Mouse (Mus musculus): ENCODE measurements around the gene Apba2. TPM values are rescaled to one million over a fixed set of nuclear protein-coding genes. Genes with fewer than 3 reads are reported as not detected.

Apba2 gene
- total and polyA plus RNA-seq, 2 experiments from 2014 or later: 0.42 TPM; not detected in 1

DNA sequence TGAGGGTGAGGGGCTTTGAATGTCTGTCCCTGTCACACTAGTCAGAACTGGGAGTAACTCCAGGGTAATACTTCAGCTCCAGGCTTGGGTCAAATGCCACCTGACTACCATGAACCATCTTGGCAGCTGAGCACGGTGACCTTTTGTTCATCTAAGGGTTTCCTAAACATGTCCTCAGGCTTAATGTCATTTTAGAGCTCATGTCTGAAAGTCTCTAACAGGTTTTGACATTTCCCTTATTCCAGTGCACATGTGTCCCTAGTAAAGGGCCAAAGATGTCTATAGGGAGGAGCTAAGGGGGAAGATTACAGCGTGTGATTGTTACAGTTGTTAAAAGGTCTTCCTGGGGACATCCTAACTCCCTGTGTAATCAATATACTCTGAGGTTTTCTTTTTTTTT, 43.7 kb upstream of the Apba2 start:
- TF ChIP-seq EP300 (IDR thresholded peaks at IDR 0.05; ENCODE audit: low read depth): no peak
- no peak for TF ChIP-seq CTCF (IDR thresholded peaks at IDR 0.05; ENCODE audit: low read depth)
- Histone ChIP-seq H3K27ac (ENCODE audit: low read depth) (no peak overlapping the region), H3K27me3 (ENCODE audit: control insufficient read depth, insufficient read depth, low read length) (no peaks in the 10 kb centered on the region), H3K4me3 (ENCODE audit: low read depth, low read length) (no peak overlapping the region), H3K4me1 (ENCODE audit: control insufficient read depth, insufficient read depth) (no peaks in the 10 kb centered on the region), H3K9ac (replicated peaks; ENCODE audit: low read depth, low read length) (no peak overlapping the region), H3K36me3 (replicated peaks; ENCODE audit: control insufficient read depth, insufficient read depth, low read length) (no peaks in the 10 kb centered on the region), H3K4me2 (ENCODE audit: low read depth, low read length) (no peak overlapping the region), H3K9me3 (replicated peaks; ENCODE audit: control insufficient read depth, low read length) (no peaks in the 10 kb centered on the region)
- 81% methylated on average over 2 of the region's 2 CpGs for WGBS
- DNase-seq (ENCODE audit: low spot score) (no peak), ATAC-seq (ENCODE audit: insufficient read depth, low read depth) (no peak)

DNA sequence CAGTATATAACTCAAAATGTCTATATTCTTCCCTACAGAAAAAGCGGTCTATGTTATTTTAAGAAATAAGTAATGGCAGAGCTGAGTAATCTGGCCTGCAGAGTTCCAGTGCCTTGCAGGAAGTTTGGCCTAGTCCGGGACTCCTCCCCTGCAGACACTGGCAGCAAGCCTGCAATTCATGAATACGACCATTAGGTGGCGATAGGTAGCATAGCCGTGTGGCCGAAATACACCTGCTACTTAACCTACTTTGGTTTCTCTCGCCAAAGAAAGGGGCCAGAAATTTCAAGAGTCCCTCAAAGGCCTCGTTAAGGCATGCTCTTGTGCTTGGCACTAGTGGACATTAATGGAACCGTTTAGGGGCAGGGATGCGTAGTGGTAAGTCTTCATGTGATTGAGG, 4.1 kb upstream of the Apba2 start:
- Histone ChIP-seq H3K27me3 (ENCODE audit: control insufficient read depth, insufficient read depth, low read length) (peaks cover 21% of the 10 kb centered on the region), H3K36me3 (replicated peaks; ENCODE audit: control insufficient read depth, insufficient read depth, low read length) (no peaks in the 10 kb centered on the region), H3K27ac (ENCODE audit: low read depth) (no peak overlapping the region), H3K4me1 (ENCODE audit: control insufficient read depth, insufficient read depth) (no peaks in the 10 kb centered on the region), H3K4me2 (ENCODE audit: low read depth, low read length) (no peak overlapping the region), H3K9me3 (replicated peaks; ENCODE audit: control insufficient read depth, low read length) (no peaks in the 10 kb centered on the region), H3K9ac (replicated peaks; ENCODE audit: low read depth, low read length) (no peak overlapping the region), H3K4me3 (ENCODE audit: low read depth, low read length) (no peak overlapping the region)
- 34% methylated on average over 10 of the region's 10 CpGs for WGBS
- DNase-seq (ENCODE audit: low spot score): no peak
- no peak for TF ChIP-seq CTCF (IDR thresholded peaks at IDR 0.05; ENCODE audit: low read depth)
- TF ChIP-seq EP300 (IDR thresholded peaks at IDR 0.05; ENCODE audit: low read depth): no peak
- no peak for ATAC-seq (ENCODE audit: insufficient read depth, low read depth)

GRCm38 (mm10) chr7:64502271-64503180, 1.0 kb downstream of the Apba2 start:
- peak overlapping the region; percentile 51 for H3K4me2 ChIP-seq (ENCODE audit: low read depth, low read length)
- H3K4me3 ChIP-seq (ENCODE audit: low read depth, low read length): peak overlapping the region; percentile 40
- H3K27ac ChIP-seq (ENCODE audit: low read depth): no peak overlapping the region
- H3K36me3 ChIP-seq (replicated peaks; ENCODE audit: control insufficient read depth, insufficient read depth, low read length): no peaks in the 10 kb centered on the region
- no peak for DNase-seq (ENCODE audit: low spot score)
- H3K9me3 ChIP-seq (replicated peaks; ENCODE audit: control insufficient read depth, low read length): no peaks in the 10 kb centered on the region
- no peak for ATAC-seq (ENCODE audit: insufficient read depth, low read depth)
- peaks cover 36% of the 10 kb centered on the region for H3K27me3 ChIP-seq (ENCODE audit: control insufficient read depth, insufficient read depth, low read length)
- TF ChIP-seq EP300 (IDR thresholded peaks at IDR 0.05; ENCODE audit: low read depth) (no peak), CTCF (IDR thresholded peaks at IDR 0.05; ENCODE audit: low read depth) (no peak)
- 1% methylated on average over 43 of the region's 47 CpGs for WGBS
- H3K4me1 ChIP-seq (ENCODE audit: control insufficient read depth, insufficient read depth): no peaks in the 10 kb centered on the region
- H3K9ac ChIP-seq (replicated peaks; ENCODE audit: low read depth, low read length): no peak overlapping the region

- DNase-seq (ENCODE audit: low spot score) (no peak), ATAC-seq (ENCODE audit: insufficient read depth, low read depth) (no peak)
- Histone ChIP-seq H3K9me3 (replicated peaks; ENCODE audit: control insufficient read depth, low read length) (no peaks in the 10 kb centered on the region), H3K27ac (ENCODE audit: low read depth) (no peak overlapping the region), H3K36me3 (replicated peaks; ENCODE audit: control insufficient read depth, insufficient read depth, low read length) (no peaks in the 10 kb centered on the region), H3K9ac (replicated peaks; ENCODE audit: low read depth, low read length) (no peak overlapping the region), H3K27me3 (ENCODE audit: control insufficient read depth, insufficient read depth, low read length) (peaks cover 36% of the 10 kb centered on the region), H3K4me2 (ENCODE audit: low read depth, low read length) (no peak overlapping the region), H3K4me1 (ENCODE audit: control insufficient read depth, insufficient read depth) (no peaks in the 10 kb centered on the region), H3K4me3 (ENCODE audit: low read depth, low read length) (no peak overlapping the region)
- TF ChIP-seq EP300 (IDR thresholded peaks at IDR 0.05; ENCODE audit: low read depth) (no peak), CTCF (IDR thresholded peaks at IDR 0.05; ENCODE audit: low read depth) (no peak)
- WGBS: 49% methylated on average over 6 of the region's 6 CpGs
Observed at GRCm38 (mm10) chr7:64503641-64504040, 2.1 kb downstream of the Apba2 start.

GRCm38 (mm10) chr7:64504691-64505231, 3.3 kb downstream of the Apba2 start:
- DNase-seq (ENCODE audit: low spot score) (no peak), ATAC-seq (ENCODE audit: insufficient read depth, low read depth) (no peak)
- no peak overlapping the region for H3K9ac ChIP-seq (replicated peaks; ENCODE audit: low read depth, low read length)
- no peak overlapping the region for H3K4me2 ChIP-seq (ENCODE audit: low read depth, low read length)
- no peaks in the 10 kb centered on the region for H3K9me3 ChIP-seq (replicated peaks; ENCODE audit: control insufficient read depth, low read length)
- H3K27ac ChIP-seq (ENCODE audit: low read depth): no peak overlapping the region
- WGBS: 12% methylated on average over 8 of the region's 8 CpGs
- H3K36me3 ChIP-seq (replicated peaks; ENCODE audit: control insufficient read depth, insufficient read depth, low read length): no peaks in the 10 kb centered on the region
- TF ChIP-seq CTCF (IDR thresholded peaks at IDR 0.05; ENCODE audit: low read depth) (no peak), EP300 (IDR thresholded peaks at IDR 0.05; ENCODE audit: low read depth) (no peak)
- H3K27me3 ChIP-seq (ENCODE audit: control insufficient read depth, insufficient read depth, low read length): peaks cover 36% of the 10 kb centered on the region
- H3K4me3 ChIP-seq (ENCODE audit: low read depth, low read length): no peak overlapping the region
- H3K4me1 ChIP-seq (ENCODE audit: control insufficient read depth, insufficient read depth): no peaks in the 10 kb centered on the region

Data from heart, postnatal 0 days (tissue).